Mouse (Mus musculus): Measurements from ENCODE around the gene Thrap3. TPM values are rescaled to one million over a fixed set of nuclear protein-coding genes. Genes with fewer than 3 reads are reported as not detected.

Thrap3 gene
- polyA plus RNA-seq, 1 experiment from 2014 or later: 143 TPM

DNA sequence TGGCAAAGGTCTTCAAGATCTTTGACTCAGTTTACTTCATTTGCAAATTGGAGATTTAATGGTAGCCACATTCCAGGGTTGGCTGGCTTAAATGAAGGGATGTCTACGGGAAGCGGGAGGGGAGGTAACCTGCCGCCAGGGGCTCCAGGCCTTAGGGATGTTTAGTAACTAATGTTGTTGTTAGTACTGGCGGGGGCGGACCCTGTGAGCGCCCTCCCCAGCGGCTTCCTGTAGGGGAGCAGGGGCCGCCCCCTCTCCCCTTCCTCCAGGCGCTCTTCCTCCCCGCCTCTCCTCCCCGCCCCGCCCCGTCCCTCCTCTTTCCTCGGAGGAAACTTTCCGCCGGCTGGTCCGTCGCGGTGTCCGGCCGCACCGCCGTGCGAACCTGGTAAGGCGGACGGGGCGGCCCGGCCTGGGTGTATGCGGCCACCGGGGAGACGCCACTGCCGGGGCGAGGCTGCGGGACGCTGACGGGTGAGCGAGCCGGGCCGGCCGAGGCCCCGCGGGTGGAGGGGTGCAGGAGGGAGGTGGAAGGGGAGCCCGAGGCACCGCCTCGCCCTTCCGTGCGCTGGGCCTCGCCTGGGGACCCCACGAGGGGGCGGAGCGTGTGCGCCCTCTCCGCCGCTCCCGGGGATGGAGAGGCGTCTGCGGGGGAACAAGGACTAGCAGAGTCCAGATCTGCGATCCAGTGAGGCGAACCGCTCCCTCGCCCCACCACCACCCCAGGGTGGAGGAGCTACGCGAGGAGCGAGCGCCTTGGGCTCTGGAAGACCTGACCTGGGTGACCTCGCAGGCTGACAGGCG is 54.2 kb downstream of the Thrap3 start:
- peak; percentile 77 for ATAC-seq (replicated peaks; ENCODE audit: extremely low read depth, insufficient read depth, low FRiP score)
- Histone ChIP-seq H3K9ac (ENCODE audit: low read length) (peak overlapping the region; percentile 80), H3K4me1 (ENCODE audit: control insufficient read depth, insufficient read depth, low read length) (peaks cover 30% of the 10 kb centered on the region), H3K4me3 (ENCODE audit: low read length) (peak overlapping the region; percentile 69), H3K9me3 (replicated peaks; ENCODE audit: control insufficient read depth, low read length) (no peaks in the 10 kb centered on the region), H3K27me3 (ENCODE audit: control insufficient read depth, insufficient read depth, low read length) (no peaks in the 10 kb centered on the region), H3K36me3 (ENCODE audit: control insufficient read depth, insufficient read depth) (no peaks in the 10 kb centered on the region; the same call in 1 of the 2 replicates), H3K27ac (ENCODE audit: low read length) (peak overlapping the region; percentile 82), H3K4me2 (ENCODE audit: low read depth, low read length) (peak overlapping the region; percentile 81)
- WGBS: 2% methylated on average over 61 of the region's 67 CpGs

DNA sequence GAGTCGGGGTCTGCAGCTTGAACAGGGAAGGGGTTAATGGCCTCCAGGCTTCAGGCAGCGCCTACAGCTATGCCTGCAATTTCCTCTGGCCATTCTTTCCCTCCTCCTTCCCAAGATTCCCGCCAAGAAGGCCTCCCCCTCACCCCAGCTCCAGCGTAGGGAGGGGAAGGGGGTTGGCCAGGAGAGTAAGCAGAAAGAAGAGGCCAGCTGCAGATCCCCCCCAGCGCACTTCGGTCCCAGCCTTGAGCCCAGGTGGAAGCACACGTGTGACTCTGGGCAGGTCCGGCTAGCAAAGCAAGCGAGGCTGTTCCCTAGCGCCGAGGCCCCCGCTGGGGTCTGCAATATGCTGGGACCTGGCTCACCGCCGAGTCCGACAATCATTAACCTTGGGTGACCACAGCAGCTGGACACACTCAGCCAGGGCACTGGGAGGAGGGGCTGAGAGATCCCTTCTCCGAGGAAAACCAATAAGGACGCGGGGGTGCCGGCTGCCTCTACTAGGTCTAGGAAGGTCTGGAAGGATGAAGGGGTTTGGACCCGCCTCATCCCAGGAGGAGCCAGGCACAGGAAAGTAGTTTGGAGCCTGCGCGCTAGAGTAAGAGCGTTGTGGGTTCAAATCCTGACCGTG is 54.9 kb downstream of the Thrap3 start, which contains the start of gene Eva1b:
Gene Eva1b (plus strand): TSS at position 212 of the 628 bp plus-strand sequence.
- peaks cover 30% of the 10 kb centered on the region for H3K4me1 ChIP-seq (ENCODE audit: control insufficient read depth, insufficient read depth, low read length)

GRCm38 (mm10) chr4:126146974-126147532 is 55.5 kb downstream of the Thrap3 start:
- Histone ChIP-seq H3K27me3 (ENCODE audit: control insufficient read depth, insufficient read depth, low read length) (no peaks in the 10 kb centered on the region), H3K9ac (ENCODE audit: low read length) (no peak overlapping the region), H3K27ac (ENCODE audit: low read length) (peak overlapping the region; percentile 80), H3K4me3 (ENCODE audit: low read length) (no peak overlapping the region), H3K36me3 (ENCODE audit: control insufficient read depth, insufficient read depth) (no peaks in the 10 kb centered on the region; the same call in 1 of the 2 replicates), H3K4me1 (ENCODE audit: control insufficient read depth, insufficient read depth, low read length) (peaks cover 30% of the 10 kb centered on the region), H3K4me2 (ENCODE audit: low read depth, low read length) (peak overlapping the region; percentile 81; the same call in 1 of the 2 replicates), H3K9me3 (replicated peaks; ENCODE audit: control insufficient read depth, low read length) (no peaks in the 10 kb centered on the region)
- ATAC-seq (replicated peaks; ENCODE audit: extremely low read depth, insufficient read depth, low FRiP score): no peak
- WGBS: 52% methylated on average over 9 of the region's 9 CpGs

More for the DNA sequence above, 54.9 kb downstream of the Thrap3 start, which contains the start of gene Eva1b:
- WGBS: 5% methylated on average over 24 of the region's 24 CpGs
- Histone ChIP-seq H3K27ac (ENCODE audit: low read length) (peak within 1 kb of the TSS; percentile 82), H3K4me3 (ENCODE audit: low read length) (peak within 1 kb of the TSS; percentile 69), H3K9me3 (replicated peaks; ENCODE audit: control insufficient read depth, low read length) (no peaks in the 10 kb centered on the region), H3K27me3 (ENCODE audit: control insufficient read depth, insufficient read depth, low read length) (no peaks in the 10 kb centered on the region), H3K9ac (ENCODE audit: low read length) (peak within 1 kb of the TSS; percentile 80), H3K4me2 (ENCODE audit: low read depth, low read length) (peak within 1 kb of the TSS; percentile 81), H3K36me3 (ENCODE audit: control insufficient read depth, insufficient read depth) (no peaks in the 10 kb centered on the region; the same call in 1 of the 2 replicates)
- ATAC-seq (replicated peaks; ENCODE audit: extremely low read depth, insufficient read depth, low FRiP score): peak; percentile 56

DNA sequence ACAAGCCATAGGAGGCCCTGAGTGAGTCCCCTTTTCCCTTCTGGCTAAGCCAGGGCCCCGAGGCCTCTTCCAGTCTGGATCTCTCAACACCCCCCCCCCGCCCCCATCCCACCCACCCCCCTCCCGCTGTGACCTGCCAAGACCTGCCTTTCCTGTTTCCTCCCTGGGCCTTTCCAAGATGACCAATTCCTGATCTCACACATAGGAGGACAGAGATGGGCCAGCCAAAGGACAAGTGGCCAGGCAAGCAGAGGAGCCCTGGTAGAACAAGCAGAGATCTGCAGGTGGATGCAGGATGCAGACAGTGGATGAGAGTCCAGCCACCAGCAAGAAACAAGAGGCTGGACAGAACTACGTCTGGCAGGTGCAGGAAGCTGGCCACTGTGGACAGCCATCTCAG is 57.2 kb downstream of the Thrap3 start:
- H3K4me3 ChIP-seq (ENCODE audit: low read length): no peak overlapping the region
- no peak overlapping the region for H3K27ac ChIP-seq (ENCODE audit: low read length)
- 58% methylated on average over 4 of the region's 4 CpGs for WGBS
- ATAC-seq (replicated peaks; ENCODE audit: extremely low read depth, insufficient read depth, low FRiP score): no peak
- H3K9ac ChIP-seq (ENCODE audit: low read length): no peak overlapping the region
- H3K4me1 ChIP-seq (ENCODE audit: control insufficient read depth, insufficient read depth, low read length): peaks cover 30% of the 10 kb centered on the region
- H3K4me2 ChIP-seq (ENCODE audit: low read depth, low read length): no peak overlapping the region
- H3K36me3 ChIP-seq (ENCODE audit: control insufficient read depth, insufficient read depth): no peaks in the 10 kb centered on the region; the same call in 1 of the 2 replicates
- no peaks in the 10 kb centered on the region for H3K9me3 ChIP-seq (replicated peaks; ENCODE audit: control insufficient read depth, low read length)
- no peaks in the 10 kb centered on the region for H3K27me3 ChIP-seq (ENCODE audit: control insufficient read depth, insufficient read depth, low read length)

DNA sequence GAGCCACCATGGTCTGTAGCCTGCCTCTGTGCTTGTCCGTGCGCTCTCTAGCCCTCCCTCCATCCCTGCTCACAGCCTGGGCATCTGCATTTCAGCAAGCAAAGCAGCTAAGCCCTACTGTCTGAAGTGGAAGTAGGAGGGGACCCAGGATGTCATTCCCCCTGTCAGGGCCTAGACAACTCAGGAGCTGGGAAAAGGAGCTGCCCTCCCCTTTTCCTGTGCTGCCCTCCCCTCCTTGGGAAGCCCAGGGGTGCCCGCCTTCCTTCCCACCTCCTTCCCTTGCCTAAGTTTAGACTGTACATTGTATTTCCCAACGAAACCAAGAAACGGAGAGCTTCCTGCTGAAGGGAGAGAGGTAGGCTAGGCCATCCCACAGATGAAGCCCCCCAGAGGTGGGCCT is 61.5 kb downstream of the Thrap3 start:
- Histone ChIP-seq H3K4me3 (ENCODE audit: low read length) (no peak overlapping the region), H3K27me3 (ENCODE audit: control insufficient read depth, insufficient read depth, low read length) (no peaks in the 10 kb centered on the region), H3K27ac (ENCODE audit: low read length) (peak overlapping the region; percentile 15; the same call in 1 of the 2 replicates), H3K36me3 (ENCODE audit: control insufficient read depth, insufficient read depth) (peaks cover 29% of the 10 kb centered on the region), H3K9ac (ENCODE audit: low read length) (no peak overlapping the region), H3K9me3 (replicated peaks; ENCODE audit: control insufficient read depth, low read length) (no peaks in the 10 kb centered on the region), H3K4me1 (ENCODE audit: control insufficient read depth, insufficient read depth, low read length) (peaks cover 8% of the 10 kb centered on the region), H3K4me2 (ENCODE audit: low read depth, low read length) (no peak overlapping the region)
- ATAC-seq (replicated peaks; ENCODE audit: extremely low read depth, insufficient read depth, low FRiP score): no peak; the same call in 1 of the 2 replicates
- WGBS: 56% methylated on average over 5 of the region's 5 CpGs

DNA sequence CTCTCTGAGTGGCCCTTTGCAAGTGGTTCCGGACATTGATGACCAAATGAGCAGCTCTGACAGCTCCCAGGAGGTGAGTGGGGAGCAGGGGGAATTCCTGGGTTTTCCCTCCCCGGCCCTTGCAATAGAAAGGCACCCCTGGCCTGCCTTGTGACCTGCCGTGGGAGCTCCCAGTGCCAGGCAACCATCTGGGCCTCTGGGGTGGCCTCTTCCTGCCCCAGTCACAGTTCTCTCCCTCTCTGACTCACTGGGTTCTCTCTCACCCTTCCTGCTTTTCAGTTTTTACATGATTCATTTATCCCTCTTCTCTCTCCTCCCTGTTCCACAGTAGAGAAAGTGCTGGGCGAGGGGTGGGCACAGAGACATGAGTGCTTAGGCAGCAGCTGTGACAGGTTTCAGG is 64.8 kb downstream of the Thrap3 start:
- no peaks in the 10 kb centered on the region for H3K9me3 ChIP-seq (replicated peaks; ENCODE audit: control insufficient read depth, low read length)
- H3K4me1 ChIP-seq (ENCODE audit: control insufficient read depth, insufficient read depth, low read length): peaks cover 8% of the 10 kb centered on the region
- 81% methylated on average over 4 of the region's 4 CpGs for WGBS
- H3K9ac ChIP-seq (ENCODE audit: low read length): no peak overlapping the region
- H3K36me3 ChIP-seq (ENCODE audit: control insufficient read depth, insufficient read depth): peaks cover 43% of the 10 kb centered on the region
- ATAC-seq (replicated peaks; ENCODE audit: extremely low read depth, insufficient read depth, low FRiP score): no peak
- H3K27me3 ChIP-seq (ENCODE audit: control insufficient read depth, insufficient read depth, low read length): no peaks in the 10 kb centered on the region
- H3K4me3 ChIP-seq (ENCODE audit: low read length): no peak overlapping the region
- H3K4me2 ChIP-seq (ENCODE audit: low read depth, low read length): no peak overlapping the region
- no peak overlapping the region for H3K27ac ChIP-seq (ENCODE audit: low read length)

- no peak for ATAC-seq (replicated peaks; ENCODE audit: extremely low read depth, insufficient read depth, low FRiP score)
- no peaks in the 10 kb centered on the region for H3K9me3 ChIP-seq (replicated peaks; ENCODE audit: control insufficient read depth, low read length)
- H3K36me3 ChIP-seq (ENCODE audit: control insufficient read depth, insufficient read depth): peaks cover 47% of the 10 kb centered on the region
- no peaks in the 10 kb centered on the region for H3K27me3 ChIP-seq (ENCODE audit: control insufficient read depth, insufficient read depth, low read length)
- WGBS: 77% methylated on average over 4 of the region's 4 CpGs
- no peak overlapping the region for H3K4me2 ChIP-seq (ENCODE audit: low read depth, low read length)
- no peak overlapping the region for H3K4me3 ChIP-seq (ENCODE audit: low read length)
- H3K4me1 ChIP-seq (ENCODE audit: control insufficient read depth, insufficient read depth, low read length): peaks cover 17% of the 10 kb centered on the region
- H3K27ac ChIP-seq (ENCODE audit: low read length): no peak overlapping the region
- H3K9ac ChIP-seq (ENCODE audit: low read length): no peak overlapping the region
Measured at GRCm38 (mm10) chr4:126134639-126135038, 67.9 kb downstream of the Thrap3 start.

GRCm38 (mm10) chr4:126134236-126134635 is 68.3 kb downstream of the Thrap3 start:
- Histone ChIP-seq H3K27ac (ENCODE audit: low read length) (no peak overlapping the region), H3K4me2 (ENCODE audit: low read depth, low read length) (no peak overlapping the region), H3K4me1 (ENCODE audit: control insufficient read depth, insufficient read depth, low read length) (peaks cover 17% of the 10 kb centered on the region), H3K9ac (ENCODE audit: low read length) (no peak overlapping the region), H3K4me3 (ENCODE audit: low read length) (no peak overlapping the region), H3K27me3 (ENCODE audit: control insufficient read depth, insufficient read depth, low read length) (no peaks in the 10 kb centered on the region), H3K36me3 (ENCODE audit: control insufficient read depth, insufficient read depth) (peaks cover 44% of the 10 kb centered on the region), H3K9me3 (replicated peaks; ENCODE audit: control insufficient read depth, low read length) (no peaks in the 10 kb centered on the region)
- 92% methylated on average over 4 of the region's 4 CpGs for WGBS
- ATAC-seq (replicated peaks; ENCODE audit: extremely low read depth, insufficient read depth, low FRiP score): no peak
